Mouse (Mus musculus) heart, embryonic 10.5 days (tissue): ENCODE results near the gene Efcab14. TPM values are rescaled to one million over a fixed set of nuclear protein-coding genes. Genes with fewer than 3 reads are reported as not detected.

Experiments
- DNase-seq: peaks from one replicate; pipeline ENCODE4 v3.0.0-alpha.2; 2017; ENCODE audit warnings: low spot score
- H3K27ac ChIP-seq: fragments of 300-500 bp; sonication (generic); 2 replicates; pipeline ENCODE4 v1.5.1; 2016; ENCODE audit warnings: mild to moderate bottlenecking
- H3K27me3 ChIP-seq: fragments of 300-500 bp; sonication (generic); 2 replicates; pipeline ENCODE4 v1.6.1; 2016; ENCODE audit warnings: mild to moderate bottlenecking; ENCODE audit not compliant: poor library complexity, insufficient read depth, severe bottlenecking
- H3K36me3 ChIP-seq: fragments of 300-500 bp; sonication (generic); 2 replicates; pipeline ENCODE4 v1.6.1; 2016; ENCODE audit warnings: mild to moderate bottlenecking, moderate library complexity
- H3K4me1 ChIP-seq: fragments of 300-500 bp; sonication (generic); 2 replicates; pipeline ENCODE4 v1.6.1; 2016; ENCODE audit warnings: mild to moderate bottlenecking
- H3K4me3 ChIP-seq: fragments of 300-500 bp; sonication (generic); 2 replicates; pipeline ENCODE4 v1.5.1; 2016; ENCODE audit warnings: mild to moderate bottlenecking, moderate library complexity
- H3K9me3 ChIP-seq: fragments of 300-500 bp; sonication (generic); 2 replicates; pipeline ENCODE4 v1.6.1; 2016; ENCODE audit warnings: mild to moderate bottlenecking, moderate library complexity
- WGBS: fragments of 180-500 bp; shearing (Covaris S2); methylation state at CpG from one replicate; pipeline ENCODE4 v1.1.7; 2016; 5-methylcytosine and 5-hydroxymethylcytosine counted together
- polyA plus RNA-seq: library from polyadenylated mRNA; unstranded; fragments of >200 nt; fragmentation: Nextera tagmentation; extraction: Ambion mirVana; gene quantifications from 2 replicates; pipeline ENCODE4 v1.2.1, GENCODE M21; 2016

Efcab14 gene
- polyA plus RNA-seq, 1 experiment from 2014 or later: 34.4 TPM

- no peaks in the 10 kb centered on the region for H3K27me3 ChIP-seq
- peaks cover 13% of the 10 kb centered on the region for H3K4me1 ChIP-seq
- no peaks in the 10 kb centered on the region for H3K9me3 ChIP-seq
- WGBS: 62% methylated on average over 4 of the region's 4 CpGs
- DNase-seq: no peak
- H3K4me3 ChIP-seq: no peak overlapping the region
- H3K36me3 ChIP-seq: peaks cover 45% of the 10 kb centered on the region
- no peak overlapping the region for H3K27ac ChIP-seq
Measured at GRCm38 (mm10) chr4:115743096-115743495, 5.6 kb downstream of the Efcab14 start.

- no peak overlapping the region for H3K4me3 ChIP-seq
- DNase-seq: no peak
- no peaks in the 10 kb centered on the region for H3K27me3 ChIP-seq
- no peaks in the 10 kb centered on the region for H3K9me3 ChIP-seq
- peaks cover 46% of the 10 kb centered on the region for H3K36me3 ChIP-seq
- WGBS: 74% methylated on average over 1 of the region's 1 CpGs
- no peaks in the 10 kb centered on the region for H3K4me1 ChIP-seq
- no peak overlapping the region for H3K27ac ChIP-seq
Measured at GRCm38 (mm10) chr4:115748181-115748580, 10.6 kb downstream of the Efcab14 start.

GRCm38 (mm10) chr4:115749336-115749735, 11.8 kb downstream of the Efcab14 start:
- 61% methylated on average over 1 of the region's 1 CpGs for WGBS
- Histone ChIP-seq H3K4me1 (no peaks in the 10 kb centered on the region), H3K4me3 (no peak overlapping the region), H3K9me3 (no peaks in the 10 kb centered on the region), H3K36me3 (peaks cover 50% of the 10 kb centered on the region), H3K27ac (no peak overlapping the region), H3K27me3 (no peaks in the 10 kb centered on the region)
- DNase-seq: no peak

GRCm38 (mm10) chr4:115754101-115754500, 16.6 kb downstream of the Efcab14 start:
- Histone ChIP-seq H3K4me3 (no peak overlapping the region), H3K27me3 (no peaks in the 10 kb centered on the region), H3K27ac (no peak overlapping the region), H3K9me3 (no peaks in the 10 kb centered on the region), H3K4me1 (no peaks in the 10 kb centered on the region), H3K36me3 (peaks cover 47% of the 10 kb centered on the region)
- WGBS: 88% methylated on average over 3 of the region's 3 CpGs
- DNase-seq: no peak

GRCm38 (mm10) chr4:115754851-115755250, 17.3 kb downstream of the Efcab14 start:
- no peaks in the 10 kb centered on the region for H3K9me3 ChIP-seq
- no peak for DNase-seq
- no peak overlapping the region for H3K4me3 ChIP-seq
- no peaks in the 10 kb centered on the region for H3K4me1 ChIP-seq
- WGBS: 96% methylated on average over 1 of the region's 1 CpGs
- peaks cover 47% of the 10 kb centered on the region for H3K36me3 ChIP-seq
- no peaks in the 10 kb centered on the region for H3K27me3 ChIP-seq
- H3K27ac ChIP-seq: no peak overlapping the region

- Histone ChIP-seq H3K27ac (no peak overlapping the region), H3K36me3 (peaks cover 64% of the 10 kb centered on the region), H3K4me3 (no peak overlapping the region), H3K27me3 (no peaks in the 10 kb centered on the region), H3K9me3 (no peaks in the 10 kb centered on the region), H3K4me1 (no peaks in the 10 kb centered on the region)
- DNase-seq: no peak
- 90% methylated on average over 3 of the region's 3 CpGs for WGBS
Measured at GRCm38 (mm10) chr4:115761206-115761605, 23.7 kb downstream of the Efcab14 start.

GRCm38 (mm10) chr4:115764581-115764980, 27.0 kb downstream of the Efcab14 start:
- 92% methylated on average over 11 of the region's 11 CpGs for WGBS
- no peaks in the 10 kb centered on the region for H3K27me3 ChIP-seq
- no peaks in the 10 kb centered on the region for H3K9me3 ChIP-seq
- H3K27ac ChIP-seq: no peak overlapping the region
- H3K36me3 ChIP-seq: peaks cover 69% of the 10 kb centered on the region
- H3K4me3 ChIP-seq: no peak overlapping the region
- DNase-seq: no peak
- no peaks in the 10 kb centered on the region for H3K4me1 ChIP-seq

- 82% methylated on average over 11 of the region's 11 CpGs for WGBS
- DNase-seq: no peak
- H3K36me3 ChIP-seq: peaks cover 68% of the 10 kb centered on the region
Measured at GRCm38 (mm10) chr4:115767647-115768467, 30.3 kb downstream of the Efcab14 start.

GRCm38 (mm10) chr4:115775056-115775455, 37.5 kb downstream of the Efcab14 start:
- Histone ChIP-seq H3K9me3 (no peaks in the 10 kb centered on the region), H3K4me1 (peaks cover under 1% of the 10 kb centered on the region; the same call in 1 of the 2 replicates), H3K27ac (no peak overlapping the region), H3K27me3 (no peaks in the 10 kb centered on the region), H3K36me3 (peaks cover 51% of the 10 kb centered on the region), H3K4me3 (no peak overlapping the region)
- DNase-seq: no peak
- WGBS: 87% methylated on average over 6 of the region's 6 CpGs

More at GRCm38 (mm10) chr4:115767647-115768467, 30.3 kb downstream of the Efcab14 start:
- H3K27ac ChIP-seq: no peak overlapping the region
- no peaks in the 10 kb centered on the region for H3K27me3 ChIP-seq
- no peaks in the 10 kb centered on the region for H3K4me1 ChIP-seq
- no peak overlapping the region for H3K4me3 ChIP-seq
- H3K9me3 ChIP-seq: no peaks in the 10 kb centered on the region

- Histone ChIP-seq H3K27me3 (no peaks in the 10 kb centered on the region), H3K4me1 (peaks cover 10% of the 10 kb centered on the region; the same call in 1 of the 2 replicates), H3K4me3 (no peak overlapping the region), H3K27ac (no peak overlapping the region), H3K9me3 (no peaks in the 10 kb centered on the region), H3K36me3 (peaks cover 36% of the 10 kb centered on the region)
- no peak for DNase-seq
- 86% methylated on average over 2 of the region's 2 CpGs for WGBS
Measured at GRCm38 (mm10) chr4:115777627-115778026, 40.1 kb downstream of the Efcab14 start.

GRCm38 (mm10) chr4:115780269-115780668, 42.7 kb downstream of the Efcab14 start:
- no peak overlapping the region for H3K27ac ChIP-seq
- no peak overlapping the region for H3K4me3 ChIP-seq
- H3K27me3 ChIP-seq: no peaks in the 10 kb centered on the region
- peaks cover 13% of the 10 kb centered on the region; the same call in 1 of the 2 replicates for H3K4me1 ChIP-seq
- peaks cover 17% of the 10 kb centered on the region for H3K36me3 ChIP-seq
- H3K9me3 ChIP-seq: no peaks in the 10 kb centered on the region
- WGBS: 47% methylated on average over 6 of the region's 6 CpGs
- no peak for DNase-seq

GRCm38 (mm10) chr4:115780918-115781317, 43.4 kb downstream of the Efcab14 start, which contains the start of gene Tex38:
Gene Tex38 (minus strand): TSS chr4:115781018.
- peaks cover 19% of the 10 kb centered on the region; the same call in 1 of the 2 replicates for H3K4me1 ChIP-seq
- H3K27ac ChIP-seq: no peak within 1 kb of the TSS
- H3K4me3 ChIP-seq: no peak within 1 kb of the TSS
- no peak for DNase-seq
- 73% methylated on average over 3 of the region's 3 CpGs for WGBS
- no peaks in the 10 kb centered on the region for H3K9me3 ChIP-seq
- H3K27me3 ChIP-seq: no peaks in the 10 kb centered on the region
- H3K36me3 ChIP-seq: peaks cover 16% of the 10 kb centered on the region

GRCm38 (mm10) chr4:115782026-115782805, 44.7 kb downstream of the Efcab14 start:
- Histone ChIP-seq H3K9me3 (no peaks in the 10 kb centered on the region), H3K4me3 (no peak overlapping the region), H3K36me3 (peaks cover 6% of the 10 kb centered on the region), H3K4me1 (peaks cover 24% of the 10 kb centered on the region; the same call in 1 of the 2 replicates), H3K27me3 (no peaks in the 10 kb centered on the region), H3K27ac (no peak overlapping the region)
- DNase-seq: no peak
- WGBS: 84% methylated on average over 5 of the region's 5 CpGs
